Mouse (Mus musculus): Measurements from ENCODE around the gene Lag3. TPM values are rescaled to one million over a fixed set of nuclear protein-coding genes. Genes with fewer than 3 reads are reported as not detected.

Lag3 gene
- polyA plus RNA-seq, 1 experiment from 2014 or later, result 2.1 TPM

DNA sequence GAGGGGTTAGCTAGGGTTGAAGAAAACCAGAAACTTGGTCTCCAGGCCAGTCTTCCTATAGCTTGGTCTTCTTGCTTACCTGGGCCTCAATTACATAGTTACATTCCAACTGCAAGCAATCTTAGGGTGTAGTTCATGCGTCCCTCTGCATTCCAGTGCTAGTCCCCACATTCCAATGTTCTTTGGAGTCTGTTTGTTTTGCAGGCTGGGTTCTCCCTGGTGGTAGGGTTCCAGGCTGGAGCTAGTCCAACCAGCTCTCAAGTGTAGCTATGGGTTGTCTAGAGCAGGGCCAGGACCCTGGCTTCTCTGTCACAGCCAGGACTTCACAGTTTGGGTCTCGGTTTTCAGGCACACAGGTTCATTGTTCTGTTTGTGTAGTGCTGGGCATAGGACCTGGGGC lies 26.0 kb upstream of the Lag3 start:
- no peaks in the 10 kb centered on the region for H3K9me3 ChIP-seq (ENCODE audit: control insufficient read depth, low read length)
- WGBS, result 86% methylated on average over 2 of the region's 2 CpGs
- no peak overlapping the region for H3K4me3 ChIP-seq (replicated peaks; ENCODE audit: low read length)
- DNase-seq (ENCODE audit: low spot score) (no peak), ATAC-seq (ENCODE audit: low FRiP score) (no peak)
- no peaks in the 10 kb centered on the region for H3K27me3 ChIP-seq (ENCODE audit: control insufficient read depth, insufficient read depth, low read length)
- no peak overlapping the region for H3K9ac ChIP-seq
- peaks cover 6% of the 10 kb centered on the region for H3K4me1 ChIP-seq (replicated peaks; ENCODE audit: control insufficient read depth, insufficient read depth, low read length)
- no peak overlapping the region for H3K4me2 ChIP-seq (replicated peaks)
- peaks cover 62% of the 10 kb centered on the region for H3K36me3 ChIP-seq (replicated peaks; ENCODE audit: control insufficient read depth, insufficient read depth)
- H3K27ac ChIP-seq, result no peak overlapping the region

- no peak overlapping the region for H3K4me2 ChIP-seq (replicated peaks)
- no peak overlapping the region for H3K4me3 ChIP-seq (replicated peaks; ENCODE audit: low read length)
- no peak overlapping the region for H3K9ac ChIP-seq
- H3K9me3 ChIP-seq (ENCODE audit: control insufficient read depth, low read length), result no peaks in the 10 kb centered on the region
- peaks cover 62% of the 10 kb centered on the region for H3K36me3 ChIP-seq (replicated peaks; ENCODE audit: control insufficient read depth, insufficient read depth)
- no peak overlapping the region for H3K27ac ChIP-seq
- H3K27me3 ChIP-seq (ENCODE audit: control insufficient read depth, insufficient read depth, low read length), result no peaks in the 10 kb centered on the region
- no peak for ATAC-seq (ENCODE audit: low FRiP score)
- H3K4me1 ChIP-seq (replicated peaks; ENCODE audit: control insufficient read depth, insufficient read depth, low read length), result peaks cover 11% of the 10 kb centered on the region
- no peak for DNase-seq (ENCODE audit: low spot score)
- 90% methylated on average over 1 of the region's 1 CpGs for WGBS
Observed at GRCm38 (mm10) chr6:124936681-124937080, 25.2 kb upstream of the Lag3 start.

GRCm38 (mm10) chr6:124934670-124935069 lies 23.2 kb upstream of the Lag3 start:
- Histone ChIP-seq H3K4me2 (replicated peaks) (no peak overlapping the region), H3K4me3 (replicated peaks; ENCODE audit: low read length) (no peak overlapping the region), H3K4me1 (replicated peaks; ENCODE audit: control insufficient read depth, insufficient read depth, low read length) (peaks cover 11% of the 10 kb centered on the region), H3K9me3 (ENCODE audit: control insufficient read depth, low read length) (no peaks in the 10 kb centered on the region), H3K9ac (no peak overlapping the region), H3K36me3 (replicated peaks; ENCODE audit: control insufficient read depth, insufficient read depth) (peaks cover 62% of the 10 kb centered on the region), H3K27ac (no peak overlapping the region), H3K27me3 (ENCODE audit: control insufficient read depth, insufficient read depth, low read length) (no peaks in the 10 kb centered on the region)
- ATAC-seq (ENCODE audit: low FRiP score), result no peak
- 95% methylated on average over 7 of the region's 7 CpGs for WGBS
- no peak for DNase-seq (ENCODE audit: low spot score)

DNA sequence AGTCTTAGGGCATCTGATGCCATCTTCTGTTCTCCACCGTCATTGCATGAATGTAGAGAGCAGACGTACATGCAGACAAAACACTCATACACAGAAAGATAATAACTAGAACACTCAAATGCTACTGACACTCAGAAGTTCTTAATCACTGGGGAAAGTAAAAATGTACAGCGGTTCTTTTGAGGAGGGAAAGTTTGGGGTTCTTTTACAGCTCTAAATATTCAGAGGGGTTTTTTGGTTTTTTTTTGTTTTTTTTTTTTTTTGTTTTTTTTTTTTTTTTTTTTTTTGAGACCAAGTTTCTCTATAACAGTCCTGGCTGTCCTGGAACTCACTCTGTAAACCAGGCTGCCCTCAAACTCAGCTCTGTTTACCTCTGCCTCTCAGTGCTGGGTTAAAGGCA lies 21.6 kb upstream of the Lag3 start:
- no peak overlapping the region for H3K4me2 ChIP-seq (replicated peaks)
- no peak overlapping the region for H3K27ac ChIP-seq
- no peak overlapping the region for H3K9ac ChIP-seq
- no peak for ATAC-seq (ENCODE audit: low FRiP score)
- no peak overlapping the region for H3K4me3 ChIP-seq (replicated peaks; ENCODE audit: low read length)
- H3K9me3 ChIP-seq (ENCODE audit: control insufficient read depth, low read length), result no peaks in the 10 kb centered on the region
- H3K36me3 ChIP-seq (replicated peaks; ENCODE audit: control insufficient read depth, insufficient read depth), result peaks cover 52% of the 10 kb centered on the region
- peaks cover 11% of the 10 kb centered on the region for H3K4me1 ChIP-seq (replicated peaks; ENCODE audit: control insufficient read depth, insufficient read depth, low read length)
- no peaks in the 10 kb centered on the region for H3K27me3 ChIP-seq (ENCODE audit: control insufficient read depth, insufficient read depth, low read length)
- no peak for DNase-seq (ENCODE audit: low spot score)
- WGBS, result 91% methylated on average over 3 of the region's 3 CpGs

DNA sequence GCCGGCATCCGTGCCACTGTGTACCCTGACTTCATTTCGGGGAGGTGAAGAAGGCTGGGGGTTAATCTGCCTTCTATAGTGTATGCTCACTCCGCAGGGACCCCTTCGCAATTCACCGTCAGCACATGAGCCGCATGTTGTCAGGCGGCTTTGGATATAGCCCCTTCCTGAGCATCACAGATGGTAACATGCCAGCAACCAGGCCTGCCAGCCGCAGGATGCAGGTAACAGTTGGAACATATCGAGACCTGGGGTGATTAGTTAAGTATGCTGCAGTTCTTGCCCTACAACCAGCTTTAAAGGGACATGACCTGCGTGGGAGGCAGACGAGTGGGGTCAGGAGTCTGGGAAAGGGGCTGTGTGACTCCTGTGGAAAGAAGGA lies 20.8 kb upstream of the Lag3 start:
- no peaks in the 10 kb centered on the region for H3K9me3 ChIP-seq (ENCODE audit: control insufficient read depth, low read length)
- H3K4me2 ChIP-seq (replicated peaks), result peak overlapping the region; percentile 81
- H3K9ac ChIP-seq, result peak overlapping the region; percentile 98
- peak overlapping the region; percentile 95; the same call in 1 of the 2 replicates for H3K27ac ChIP-seq
- H3K27me3 ChIP-seq (ENCODE audit: control insufficient read depth, insufficient read depth, low read length), result no peaks in the 10 kb centered on the region
- WGBS, result 47% methylated on average over 12 of the region's 12 CpGs
- H3K4me3 ChIP-seq (replicated peaks; ENCODE audit: low read length), result peak overlapping the region; percentile 96
- H3K4me1 ChIP-seq (replicated peaks; ENCODE audit: control insufficient read depth, insufficient read depth, low read length), result peaks cover 11% of the 10 kb centered on the region
- peaks cover 44% of the 10 kb centered on the region for H3K36me3 ChIP-seq (replicated peaks; ENCODE audit: control insufficient read depth, insufficient read depth)
- no peak; the same call in 1 of the 2 replicates for ATAC-seq (ENCODE audit: low FRiP score)
- no peak for DNase-seq (ENCODE audit: low spot score)

- Histone ChIP-seq H3K9ac (peak overlapping the region; percentile 98), H3K4me3 (replicated peaks; ENCODE audit: low read length) (peak overlapping the region; percentile 96), H3K27me3 (ENCODE audit: control insufficient read depth, insufficient read depth, low read length) (no peaks in the 10 kb centered on the region), H3K4me2 (replicated peaks) (peak overlapping the region; percentile 81), H3K9me3 (ENCODE audit: control insufficient read depth, low read length) (no peaks in the 10 kb centered on the region), H3K4me1 (replicated peaks; ENCODE audit: control insufficient read depth, insufficient read depth, low read length) (peaks cover 11% of the 10 kb centered on the region), H3K27ac (peak overlapping the region; percentile 95), H3K36me3 (replicated peaks; ENCODE audit: control insufficient read depth, insufficient read depth) (peaks cover 38% of the 10 kb centered on the region)
- under 1% methylated on average over 48 of the region's 48 CpGs for WGBS
- peak; percentile 21; the same call in 1 of the 2 replicates for ATAC-seq (ENCODE audit: low FRiP score)
- peak; percentile 44 for DNase-seq (ENCODE audit: low spot score)
Observed at GRCm38 (mm10) chr6:124931525-124932313, 20.2 kb upstream of the Lag3 start.

- H3K27me3 ChIP-seq (ENCODE audit: control insufficient read depth, insufficient read depth, low read length), result no peaks in the 10 kb centered on the region
- peak within 1 kb of the TSS; percentile 98 for H3K9ac ChIP-seq
- DNase-seq (ENCODE audit: low spot score), result peak; percentile 99
- peaks cover 11% of the 10 kb centered on the region for H3K4me1 ChIP-seq (replicated peaks; ENCODE audit: control insufficient read depth, insufficient read depth, low read length)
- H3K9me3 ChIP-seq (ENCODE audit: control insufficient read depth, low read length), result no peaks in the 10 kb centered on the region
- peak within 1 kb of the TSS; percentile 81 for H3K4me2 ChIP-seq (replicated peaks)
- ATAC-seq (ENCODE audit: low FRiP score), result peak; percentile 93
- H3K27ac ChIP-seq, result peak within 1 kb of the TSS; percentile 95
- peaks cover 31% of the 10 kb centered on the region for H3K36me3 ChIP-seq (replicated peaks; ENCODE audit: control insufficient read depth, insufficient read depth)
- peak within 1 kb of the TSS; percentile 96 for H3K4me3 ChIP-seq (replicated peaks; ENCODE audit: low read length)
- 0% methylated on average over 49 of the region's 64 CpGs for WGBS
Observed at GRCm38 (mm10) chr6:124930754-124931524, 19.4 kb upstream of the Lag3 start, which contains the start of gene Mlf2. TSS of gene Mlf2 (plus strand) at chr6:124931386.

- Histone ChIP-seq H3K9me3 (ENCODE audit: control insufficient read depth, low read length) (no peaks in the 10 kb centered on the region), H3K4me1 (replicated peaks; ENCODE audit: control insufficient read depth, insufficient read depth, low read length) (peaks cover 11% of the 10 kb centered on the region), H3K4me3 (replicated peaks; ENCODE audit: low read length) (peak overlapping the region; percentile 96), H3K36me3 (replicated peaks; ENCODE audit: control insufficient read depth, insufficient read depth) (peaks cover 24% of the 10 kb centered on the region), H3K9ac (peak overlapping the region; percentile 98), H3K27ac (peak overlapping the region; percentile 95), H3K4me2 (replicated peaks) (peak overlapping the region; percentile 81), H3K27me3 (ENCODE audit: control insufficient read depth, insufficient read depth, low read length) (no peaks in the 10 kb centered on the region)
- WGBS, result 34% methylated on average over 1 of the region's 1 CpGs
- no peak for ATAC-seq (ENCODE audit: low FRiP score)
- DNase-seq (ENCODE audit: low spot score), result no peak
Observed at GRCm38 (mm10) chr6:124930231-124930630, 18.7 kb upstream of the Lag3 start.

DNA sequence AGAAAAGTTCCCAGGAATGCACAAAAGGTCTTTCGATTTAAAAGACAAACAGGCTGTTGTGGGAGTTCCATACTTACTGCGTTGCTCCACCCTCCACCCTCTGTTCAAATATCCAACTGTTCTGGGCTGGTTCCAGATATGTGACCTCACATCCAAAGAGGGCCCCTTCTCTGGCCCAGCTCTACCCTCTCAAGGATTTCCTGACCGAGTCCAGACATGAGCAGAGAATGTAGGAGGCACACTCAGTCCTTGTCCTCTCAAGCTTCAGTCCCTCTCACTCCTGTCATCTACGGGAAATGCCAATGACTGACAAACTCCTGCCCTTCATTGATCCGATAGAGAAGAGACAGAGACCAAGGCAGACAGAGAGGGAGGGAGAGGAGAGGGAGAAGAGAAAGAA lies 14.4 kb upstream of the Lag3 start:
- Histone ChIP-seq H3K36me3 (replicated peaks; ENCODE audit: control insufficient read depth, insufficient read depth) (no peaks in the 10 kb centered on the region), H3K27ac (no peak overlapping the region), H3K4me3 (replicated peaks; ENCODE audit: low read length) (no peak overlapping the region), H3K9ac (no peak overlapping the region), H3K9me3 (ENCODE audit: control insufficient read depth, low read length) (no peaks in the 10 kb centered on the region), H3K4me1 (replicated peaks; ENCODE audit: control insufficient read depth, insufficient read depth, low read length) (peaks cover 9% of the 10 kb centered on the region), H3K4me2 (replicated peaks) (no peak overlapping the region), H3K27me3 (ENCODE audit: control insufficient read depth, insufficient read depth, low read length) (no peaks in the 10 kb centered on the region)
- no peak for ATAC-seq (ENCODE audit: low FRiP score)
- 57% methylated on average over 5 of the region's 5 CpGs for WGBS
- no peak for DNase-seq (ENCODE audit: low spot score)
